Comparison of ENCODE assay signal across 10 mouse cellular contexts in the genomic region with DNA sequence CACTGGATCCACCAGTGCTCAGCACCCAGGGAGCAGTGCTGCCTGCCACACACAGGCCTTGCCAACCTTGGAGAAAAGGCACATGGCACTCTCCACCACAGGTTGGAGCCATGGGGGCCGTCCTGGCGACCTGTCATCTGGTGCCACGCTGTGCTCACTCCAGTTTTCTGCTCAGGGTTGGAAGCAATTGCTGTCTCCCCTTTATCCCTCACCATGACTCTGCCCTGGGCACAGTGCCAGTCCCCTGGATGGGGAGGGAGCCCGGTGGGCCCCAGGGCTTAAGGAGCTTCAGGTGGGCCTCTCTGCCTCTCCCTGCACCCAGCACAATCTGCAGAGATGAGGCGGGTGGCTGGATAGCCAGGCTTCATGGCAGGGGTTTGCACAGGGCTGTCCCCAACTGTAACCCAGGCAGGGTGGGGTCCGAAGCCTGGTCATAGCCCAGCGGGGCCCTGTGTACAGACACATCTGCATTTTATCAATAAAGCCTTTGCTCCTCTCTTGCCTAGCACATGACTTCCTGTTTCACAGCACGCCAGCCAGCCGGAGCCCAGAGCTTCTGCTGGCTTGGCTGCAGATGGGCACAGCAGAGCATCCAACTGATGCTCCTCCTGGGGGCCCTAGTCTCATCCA. TPM values are rescaled to one million over a fixed set of nuclear protein-coding genes. Genes with fewer than 3 reads are reported as not detected.
DNase-seq lines count a peak whose midpoint lies in the region; ATAC-seq lines count a peak whose summit lies in the region.
"Had no signal": no experiment of that assay in that cellular context is flagged by ENCODE, and none has a peak within 500 bp of the region (broad histone marks: within the 10 kb centered on the region; RNA-seq: fewer than 3 reads in every experiment).

No protein-coding gene starts in this region.

- H3K27me3 ChIP-seq in kidney, embryonic 15.5 days = no peaks in the 10 kb centered on the region
- H3K27me3 ChIP-seq in hindbrain, embryonic 14.5 days (ENCODE audit: control insufficient read depth, insufficient read depth, low read length) = no peaks in the 10 kb centered on the region

- peaks cover 28% of the 10 kb centered on the region for H3K36me3 ChIP-seq in kidney, embryonic 15.5 days
- H3K36me3 ChIP-seq in hindbrain, embryonic 14.5 days (replicated peaks; ENCODE audit: control insufficient read depth, insufficient read depth) = no peaks in the 10 kb centered on the region

- ATAC-seq in cerebellum, adult (ENCODE audit: insufficient number of reproducible peaks, low FRiP score, low TSS enrichment) = no peak
- no peak for ATAC-seq in kidney, embryonic 15.5 days (replicated peaks; ENCODE audit: low FRiP score)
- ATAC-seq in hindbrain, embryonic 14.5 days (ENCODE audit: low FRiP score) = 0 out of 2 replicates have a peak, but pooled peaks have one; percentile 34
- ATAC-seq in CD4-positive, CD25-positive, alpha-beta regulatory T cell, adult 4 months = no peak

- no peaks in the 10 kb centered on the region for H3K9me3 ChIP-seq in kidney, embryonic 15.5 days (replicated peaks)
- H3K9me3 ChIP-seq in hindbrain, embryonic 14.5 days (ENCODE audit: control insufficient read depth, low read length) = no peaks in the 10 kb centered on the region

- WGBS in kidney, embryonic 15.5 days = 88% methylated on average over 9 of the region's 9 CpGs
- 74% methylated on average over 9 of the region's 9 CpGs for WGBS in hindbrain, embryonic 14.5 days

- peaks cover 12% of the 10 kb centered on the region for H3K4me1 ChIP-seq in kidney, embryonic 15.5 days
- no peaks in the 10 kb centered on the region for H3K4me1 ChIP-seq in hindbrain, embryonic 14.5 days (replicated peaks; ENCODE audit: control insufficient read depth, insufficient read depth, low read length)

- no peak overlapping the region for H3K9ac ChIP-seq in kidney, embryonic 15.5 days
- H3K9ac ChIP-seq in hindbrain, embryonic 14.5 days = no peak overlapping the region

- H3K27ac ChIP-seq in kidney, embryonic 15.5 days = 0 out of 2 replicates have a peak overlapping the region, but pooled peaks have one; percentile 19
- H3K27ac ChIP-seq in hindbrain, embryonic 14.5 days = no peak overlapping the region

- H3K4me2 ChIP-seq in kidney, embryonic 15.5 days = no peak overlapping the region
- H3K4me2 ChIP-seq in hindbrain, embryonic 14.5 days (replicated peaks) = no peak overlapping the region

- DNase-seq in cerebellum, postnatal 10 days = peak; percentile 46 to 60
- no peak for DNase-seq in kidney, adult 8-10 months
- DNase-seq in A20 (ENCODE audit: low read depth, low spot score) = peak; percentile 69
- DNase-seq in hindbrain, embryonic 14.5 days (ENCODE audit: low spot score) = no peak
- DNase-seq in ovary, postnatal 36 days (ENCODE audit: low spot score) = no peak
- DNase-seq: right cerebral cortex, postnatal 25 days had no signal

- H3K4me3 ChIP-seq in kidney, embryonic 15.5 days (replicated peaks) = no peak overlapping the region
- H3K4me3 ChIP-seq in hindbrain, embryonic 14.5 days (replicated peaks; ENCODE audit: low read length) = no peak overlapping the region
- H3K4me3 ChIP-seq: left cerebral cortex, adult 2 months had no signal

RNA-seq across cellular contexts. Expression of gene Ankrd2, which starts 1.5 kb away (rescaled TPM):
- polyA plus RNA-seq in kidney, embryonic 15.5 days (2015; fragmentation: Nextera tagmentation; extraction: Ambion mirVana) = 0.35 TPM in 1 of 2 replicates, not detected in the other
- polyA plus RNA-seq in hindbrain, embryonic 14.5 days (2014; fragmentation: Nextera tagmentation; extraction: Ambion mirVana) = 0.82 and 1.2 TPM in 2 replicates
- not detected for polyA plus RNA-seq in CD4-positive, CD25-positive, alpha-beta regulatory T cell, adult 4 months (2017; shearing (Covaris generic))

RNA-seq across cellular contexts. Expression of gene Hoga1, which starts 11.1 kb away (rescaled TPM):
- polyA plus RNA-seq in kidney, embryonic 15.5 days (2015; fragmentation: Nextera tagmentation; extraction: Ambion mirVana) = 19.7 and 21.1 TPM in 2 replicates
- 1.3 and 2.2 TPM in 2 replicates for polyA plus RNA-seq in hindbrain, embryonic 14.5 days (2014; fragmentation: Nextera tagmentation; extraction: Ambion mirVana)
- not detected for polyA plus RNA-seq in CD4-positive, CD25-positive, alpha-beta regulatory T cell, adult 4 months (2017; shearing (Covaris generic))

RNA-seq across cellular contexts. Expression of gene 4933411K16Rik, which starts 17.8 kb away (rescaled TPM):
- 0.54 and 0.62 TPM in 2 replicates for polyA plus RNA-seq in kidney, embryonic 15.5 days (2015; fragmentation: Nextera tagmentation; extraction: Ambion mirVana)
- not detected in 2 replicates for polyA plus RNA-seq in hindbrain, embryonic 14.5 days (2014; fragmentation: Nextera tagmentation; extraction: Ambion mirVana)
- not detected for polyA plus RNA-seq in CD4-positive, CD25-positive, alpha-beta regulatory T cell, adult 4 months (2017; shearing (Covaris generic))

RNA-seq across cellular contexts. Expression of gene Morn4, which starts 51.9 kb away (rescaled TPM):
- polyA plus RNA-seq in kidney, embryonic 15.5 days (2015; fragmentation: Nextera tagmentation; extraction: Ambion mirVana) = 29.6 TPM in 2 replicates
- polyA plus RNA-seq in hindbrain, embryonic 14.5 days (2014; fragmentation: Nextera tagmentation; extraction: Ambion mirVana) = 117 and 128 TPM in 2 replicates
- polyA plus RNA-seq in CD4-positive, CD25-positive, alpha-beta regulatory T cell, adult 4 months (2017; shearing (Covaris generic)) = under 1 TPM in 1 of 2 experiments, not detected in 1; 0.52 TPM

RNA-seq across cellular contexts. Expression of gene Ubtd1, which starts 52.7 kb away (rescaled TPM):
- polyA plus RNA-seq in kidney, embryonic 15.5 days (2015; fragmentation: Nextera tagmentation; extraction: Ambion mirVana) = 29.0 and 32.3 TPM in 2 replicates
- polyA plus RNA-seq in hindbrain, embryonic 14.5 days (2014; fragmentation: Nextera tagmentation; extraction: Ambion mirVana) = 8.6 and 9.2 TPM in 2 replicates
- 1 to 10 TPM; 3.7 to 4.1 TPM for polyA plus RNA-seq in CD4-positive, CD25-positive, alpha-beta regulatory T cell, adult 4 months (2017; shearing (Covaris generic))

Comparison
In these comparisons a context has a peak if more than half of its experiments do, and no peak if none do; other contexts are left out.
1. DNase-seq: peak in cerebellum, postnatal 10 days (2 of 2) and A20 (single experiment); none in kidney, adult 8-10 months (0 of 2), hindbrain, embryonic 14.5 days (single experiment) and ovary, postnatal 36 days (single experiment).